Mouse (Mus musculus) limb, embryonic 14.5 days (tissue): Measurements from ENCODE around the gene Rnf31. TPM values are rescaled to one million over a fixed set of nuclear protein-coding genes. Genes with fewer than 3 reads are reported as not detected.
A peak's percentile ranks its signal among the peaks of the same experiment; 100 is the strongest.

Experiments
- ATAC-seq: fragments of 200-750 bp; cut with Nextera tagmentation; 2 replicates; pipeline ENCODE4 v1.8.0; 2017; ENCODE audit warnings: low read depth, moderate number of reproducible peaks, moderate TSS enrichment; ENCODE audit not compliant: low FRiP score
- DNase-seq: peaks from one replicate; pipeline ENCODE4 v3.0.0-alpha.2; 2015; ENCODE audit warnings: low spot score
- H3K27ac ChIP-seq: fragments of 300-500 bp; sonication (generic); replicated peaks from 2 replicates; pipeline ENCODE4 v1.5.1; 2014; ENCODE audit warnings: low read depth, mild to moderate bottlenecking, low read length, moderate library complexity, mixed read lengths
- H3K27me3 ChIP-seq: fragments of 300-500 bp; sonication (generic); 2 replicates; pipeline ENCODE4 v1.6.1; 2014; ENCODE audit warnings: low read length, mixed read lengths; ENCODE audit not compliant: control insufficient read depth, insufficient read depth
- H3K36me3 ChIP-seq: fragments of 300-500 bp; sonication (generic); 2 replicates; pipeline ENCODE4 v1.6.1; 2014; ENCODE audit warnings: mild to moderate bottlenecking, low read length, moderate library complexity, mixed read lengths; ENCODE audit not compliant: control insufficient read depth, insufficient read depth
- H3K4me1 ChIP-seq: fragments of 300-500 bp; sonication (generic); 2 replicates; pipeline ENCODE4 v1.6.1; 2014; ENCODE audit warnings: antibody characterized with exemption, low read length, mixed read lengths; ENCODE audit not compliant: control insufficient read depth, insufficient read depth
- H3K4me2 ChIP-seq: fragments of 300-500 bp; sonication (generic); replicated peaks from 2 replicates; pipeline ENCODE4 v1.6.1; 2014; ENCODE audit warnings: low read depth, mild to moderate bottlenecking, low read length, moderate library complexity; ENCODE audit not compliant: severe bottlenecking
- H3K4me3 ChIP-seq: fragments of 300-500 bp; sonication (generic); replicated peaks from 2 replicates; pipeline ENCODE4 v1.5.1; 2014; ENCODE audit warnings: low read length
- H3K9ac ChIP-seq: fragments of 300-500 bp; sonication (generic); 2 replicates; pipeline ENCODE4 v1.6.1; 2014; ENCODE audit warnings: mild to moderate bottlenecking, low read depth, low read length, moderate library complexity; ENCODE audit not compliant: severe bottlenecking
- H3K9me3 ChIP-seq: fragments of 300-500 bp; sonication (generic); 2 replicates; pipeline ENCODE4 v1.6.1; 2016; ENCODE audit warnings: low read length; ENCODE audit not compliant: control insufficient read depth
- POLR2A ChIP-seq: fragments of 200-500 bp; IDR thresholded peaks from 2 replicates; pipeline ENCODE4 v1.8.0; 2012; ENCODE audit warnings: inconsistent platforms, mild to moderate bottlenecking, moderate library complexity, borderline replicate concordance; ENCODE audit not compliant: insufficient read depth, insufficient read length; ENCODE audit errors: extremely low read depth
- WGBS: fragments of 180-500 bp; shearing (Covaris S2); extraction: QIAGEN DNeasy Blood & Tissue Kit; methylation state at CpG from one replicate; pipeline ENCODE4 v1.1.7; 2014; 5-methylcytosine and 5-hydroxymethylcytosine counted together
- polyA plus RNA-seq, 2 experiments: library from polyadenylated mRNA; depleted of rRNA in 1 of 2; stranded (reverse) in 1 of 2; unstranded in 1 of 2; fragments of >200 nt; fragmentation: Nextera tagmentation in 1 of 2; extraction: Ambion mirVana in 1 of 2; gene quantifications; 2 replicates each; pipeline versions ENCODE4 v1.2.1 to v1.2.3; 2012 to 2014

Gene Rnf31
- polyA plus RNA-seq, 2 experiments: 13.1 to 23.0 TPM

- ATAC-seq (no peak), DNase-seq (no peak)
- peaks cover 73% of the 10 kb centered on the region for H3K36me3 ChIP-seq
- peak overlapping the region; percentile 49; the same call in 1 of the 2 replicates for H3K4me2 ChIP-seq
- no peak overlapping the region for H3K27ac ChIP-seq
- H3K27me3 ChIP-seq: no peaks in the 10 kb centered on the region
- TF ChIP-seq POLR2A: no peak
- 86% methylated on average over 11 of the region's 11 CpGs for WGBS
- no peak overlapping the region for H3K4me3 ChIP-seq
- H3K4me1 ChIP-seq: peaks cover 5% of the 10 kb centered on the region
- no peaks in the 10 kb centered on the region for H3K9me3 ChIP-seq
- no peak overlapping the region for H3K9ac ChIP-seq
These were observed 13.3 kb downstream of the Rnf31 start for GRCm38 (mm10) chr14:55604823-55605222.

- no peak for DNase-seq
- no peak overlapping the region for H3K9ac ChIP-seq
- no peak overlapping the region for H3K4me2 ChIP-seq
- TF ChIP-seq POLR2A: no peak
- no peaks in the 10 kb centered on the region for H3K27me3 ChIP-seq
- 95% methylated on average over 16 of the region's 16 CpGs for WGBS
- peaks cover 5% of the 10 kb centered on the region for H3K4me1 ChIP-seq
- H3K27ac ChIP-seq: no peak overlapping the region
- H3K36me3 ChIP-seq: peaks cover 64% of the 10 kb centered on the region
- H3K9me3 ChIP-seq: no peaks in the 10 kb centered on the region
- no peak overlapping the region for H3K4me3 ChIP-seq
- ATAC-seq: no peak
These were observed 14.4 kb downstream of the Rnf31 start for GRCm38 (mm10) chr14:55605743-55606459.

GRCm38 (mm10) chr14:55608339-55608738 is 16.8 kb downstream of the Rnf31 start:
- H3K9ac ChIP-seq: no peak overlapping the region

GRCm38 (mm10) chr14:55613346-55613745 is 21.8 kb downstream of the Rnf31 start:
- Histone ChIP-seq H3K4me3 (no peak overlapping the region), H3K4me2 (no peak overlapping the region), H3K27ac (no peak overlapping the region), H3K9me3 (no peaks in the 10 kb centered on the region), H3K36me3 (peaks cover 14% of the 10 kb centered on the region), H3K4me1 (no peaks in the 10 kb centered on the region), H3K27me3 (no peaks in the 10 kb centered on the region), H3K9ac (no peak overlapping the region)
- DNase-seq (no peak), ATAC-seq (no peak)
- 73% methylated on average over 6 of the region's 6 CpGs for WGBS
- TF ChIP-seq POLR2A: no peak

More at GRCm38 (mm10) chr14:55608339-55608738, 16.8 kb downstream of the Rnf31 start:
- Histone ChIP-seq H3K27me3 (no peaks in the 10 kb centered on the region), H3K4me3 (no peak overlapping the region), H3K36me3 (peaks cover 40% of the 10 kb centered on the region), H3K9me3 (no peaks in the 10 kb centered on the region), H3K4me2 (no peak overlapping the region), H3K4me1 (peaks cover 5% of the 10 kb centered on the region), H3K27ac (no peak overlapping the region)
- DNase-seq (no peak), ATAC-seq (no peak)
- 96% methylated on average over 6 of the region's 6 CpGs for WGBS
- no peak for TF ChIP-seq POLR2A

- H3K36me3 ChIP-seq: peaks cover under 1% of the 10 kb centered on the region; the same call in 1 of the 2 replicates
- no peaks in the 10 kb centered on the region for H3K27me3 ChIP-seq
- H3K4me2 ChIP-seq: no peak overlapping the region
- WGBS: 85% methylated on average over 7 of the region's 7 CpGs
- DNase-seq (no peak), ATAC-seq (no peak)
- H3K9me3 ChIP-seq: no peaks in the 10 kb centered on the region
- no peak overlapping the region for H3K9ac ChIP-seq
- no peak overlapping the region for H3K27ac ChIP-seq
- no peaks in the 10 kb centered on the region; the same call in 1 of the 2 replicates for H3K4me1 ChIP-seq
- no peak for TF ChIP-seq POLR2A
- H3K4me3 ChIP-seq: no peak overlapping the region
These were observed 23.2 kb downstream of the Rnf31 start for GRCm38 (mm10) chr14:55614565-55615178.
